Mouse (Mus musculus) gastrocnemius, adult 2 months (tissue): ENCODE data around the gene Rgl1. TPM values are rescaled to one million over a fixed set of nuclear protein-coding genes. Genes with fewer than 3 reads are reported as not detected.
A peak's percentile ranks its signal among the peaks of the same experiment; 100 is the strongest.
"Not testable (repeated sequence)": the region's sequence is repeated elsewhere in the genome, so short reads cannot be mapped to it uniquely, and the experiment has no call there.

Experiments
- DNase-seq: peaks from one replicate; pipeline ENCODE4 v3.0.0; 2022
- H3K27ac ChIP-seq: fragments of 200-600 bp; 2 replicates; pipeline ENCODE4 v1.8.1; 2022; ENCODE audit warnings: mild to moderate bottlenecking
- H3K4me3 ChIP-seq: fragments of 200-600 bp; 2 replicates; pipeline ENCODE4 v1.8.1; 2022; ENCODE audit warnings: mild to moderate bottlenecking, moderate library complexity
- CTCF ChIP-seq: fragments of 200-600 bp; IDR thresholded peaks from 2 replicates; pipeline ENCODE4 v1.8.1; 2022; ENCODE audit warnings: antibody characterized with exemption, mild to moderate bottlenecking, moderate library complexity
- intact Hi-C: fragments of 180-260 bp; cut with DNase I; formaldehyde crosslinking; loops from one replicate; pipeline ENCODE4 v1.15.1; 2025
- total RNA-seq, 2 experiments: library from RNA; stranded (reverse); gene quantifications; 2 replicates each; pipeline ENCODE4 v1.2.3; 2021

Gene Rgl1
- total RNA-seq, 2 experiments from 2014 or later = 9.7 to 10.2 TPM

DNA sequence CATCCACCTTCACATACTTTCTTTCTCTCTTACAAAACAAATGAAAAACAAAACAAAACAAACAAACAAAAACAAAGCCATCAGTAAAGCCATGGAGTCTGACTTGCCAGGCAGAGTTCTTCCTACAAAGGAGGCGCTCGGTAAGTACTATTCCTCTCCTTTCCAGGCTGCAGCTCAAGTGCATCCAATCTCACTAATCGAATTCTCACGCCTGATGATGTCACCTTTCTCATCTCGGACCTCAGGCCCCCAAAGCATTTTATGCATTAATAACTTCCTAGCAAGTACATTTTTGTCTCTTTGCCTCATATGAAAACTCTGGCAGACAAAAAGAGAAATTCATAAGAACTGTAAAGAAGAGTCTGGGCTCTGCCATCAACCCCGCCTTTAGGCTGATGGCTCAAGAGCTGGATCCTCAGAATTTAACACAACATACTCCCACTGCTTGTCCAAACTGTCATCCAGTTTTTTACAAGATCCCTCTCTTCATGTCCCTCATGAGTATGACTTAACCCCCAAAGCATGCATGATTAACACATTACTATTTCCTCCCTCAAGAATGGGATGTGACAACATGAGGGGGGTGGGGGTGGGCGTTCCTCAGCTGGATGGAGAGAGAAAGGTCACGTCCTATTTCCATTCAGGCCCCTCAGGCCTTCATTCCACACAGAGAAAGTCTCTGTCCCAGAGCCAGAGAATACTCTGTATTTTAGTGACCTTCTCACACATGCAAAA, 96.5 kb downstream of the Rgl1 start:
- TF ChIP-seq CTCF = no peak

DNA sequence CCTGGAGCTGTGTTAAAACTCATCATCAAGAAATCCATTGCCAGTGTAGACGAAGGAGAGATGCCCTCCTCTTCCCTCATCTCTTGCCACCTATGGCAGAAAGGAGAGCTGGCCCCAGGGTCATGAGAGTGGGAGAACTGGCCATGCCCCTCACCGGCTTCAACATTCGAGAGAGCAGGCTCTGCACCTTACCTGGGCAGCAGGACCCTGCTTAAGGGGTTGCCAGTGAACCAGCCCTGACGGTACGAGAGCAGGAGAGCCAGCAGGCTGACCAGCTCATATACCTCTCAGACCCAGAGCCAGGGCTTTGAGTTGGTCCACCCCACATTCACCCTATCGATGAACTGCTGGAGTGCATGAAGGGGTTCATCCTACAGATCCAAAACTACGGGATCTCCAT, 105.7 kb downstream of the Rgl1 start:
- intact Hi-C loops = no loop called here
- no peak for TF ChIP-seq CTCF
- Histone ChIP-seq H3K4me3 (no peak overlapping the region), H3K27ac (no peak overlapping the region)
- no peak for DNase-seq

More for the DNA sequence above, 96.5 kb downstream of the Rgl1 start:
- Histone ChIP-seq H3K4me3 (no peak overlapping the region), H3K27ac (peak overlapping the region; percentile 66)
- no peak for DNase-seq
- intact Hi-C loops = no loop called here

DNA sequence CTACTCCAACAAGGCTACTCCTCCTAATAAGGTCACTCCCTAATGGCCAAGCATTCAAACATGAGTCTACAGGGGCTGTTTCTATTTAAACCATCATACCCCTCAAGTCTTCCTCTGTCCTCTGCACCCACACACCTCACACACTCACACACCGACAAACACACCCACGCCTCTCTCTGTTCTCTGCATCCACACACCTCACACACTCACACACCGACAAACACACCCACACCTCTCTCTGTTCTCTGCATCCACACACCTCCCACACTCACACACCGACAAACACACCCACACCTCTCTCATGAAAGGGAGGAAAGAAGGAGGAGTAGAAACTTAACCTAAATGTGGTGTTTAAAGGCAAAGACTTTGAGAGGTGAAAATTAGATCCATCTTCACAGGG, 106.2 kb downstream of the Rgl1 start:
- Histone ChIP-seq H3K27ac (no peak overlapping the region), H3K4me3 (no peak overlapping the region)
- no peak for DNase-seq
- intact Hi-C loops = no loop called here
- TF ChIP-seq CTCF = no peak

DNA sequence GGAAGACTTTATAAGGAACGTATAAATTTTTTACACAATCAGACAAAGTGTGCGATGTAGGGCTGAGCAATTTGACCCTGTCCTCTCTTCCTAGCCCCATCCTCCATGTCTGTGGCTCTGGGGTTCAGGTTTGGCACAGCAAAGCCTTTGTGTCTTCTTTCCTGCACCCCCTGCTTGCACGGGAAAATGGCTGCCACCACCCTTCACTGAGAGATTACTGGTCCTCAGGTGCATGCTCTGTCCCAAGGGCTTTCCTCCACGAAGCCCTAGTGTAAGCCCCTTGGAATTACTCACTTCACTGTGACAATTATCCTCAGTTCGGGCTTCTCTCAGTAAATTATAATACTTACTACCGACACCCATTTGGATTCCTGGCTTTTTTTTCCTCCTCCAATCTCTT, 109.5 kb downstream of the Rgl1 start:
- DNase-seq = no peak
- intact Hi-C loops = no loop called here
- TF ChIP-seq CTCF = no peak
- no peak overlapping the region for H3K4me3 ChIP-seq
- H3K27ac ChIP-seq = no peak overlapping the region

DNA sequence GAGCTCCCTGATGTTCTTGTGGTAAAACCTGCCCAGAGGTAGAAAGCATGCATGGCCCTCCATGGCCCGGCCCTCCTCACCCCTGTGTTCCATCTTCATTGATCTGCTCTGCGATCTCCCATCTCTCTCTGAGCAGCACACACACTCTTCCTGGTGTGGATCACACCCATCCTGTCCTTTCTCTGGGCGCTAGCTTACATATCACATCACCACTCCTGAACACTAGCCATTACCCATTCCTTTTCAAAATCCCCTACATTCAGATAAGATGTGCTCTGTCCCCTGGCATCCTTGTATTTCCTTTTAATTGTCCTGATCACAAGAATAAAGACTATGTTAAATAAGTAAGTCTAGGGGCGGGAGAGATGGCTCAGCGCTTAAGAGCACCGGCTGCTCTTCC, 111.3 kb downstream of the Rgl1 start:
- no peak overlapping the region for H3K4me3 ChIP-seq
- DNase-seq = no peak
- no peak for TF ChIP-seq CTCF
- intact Hi-C loops = no loop called here
- H3K27ac ChIP-seq = no peak overlapping the region

DNA sequence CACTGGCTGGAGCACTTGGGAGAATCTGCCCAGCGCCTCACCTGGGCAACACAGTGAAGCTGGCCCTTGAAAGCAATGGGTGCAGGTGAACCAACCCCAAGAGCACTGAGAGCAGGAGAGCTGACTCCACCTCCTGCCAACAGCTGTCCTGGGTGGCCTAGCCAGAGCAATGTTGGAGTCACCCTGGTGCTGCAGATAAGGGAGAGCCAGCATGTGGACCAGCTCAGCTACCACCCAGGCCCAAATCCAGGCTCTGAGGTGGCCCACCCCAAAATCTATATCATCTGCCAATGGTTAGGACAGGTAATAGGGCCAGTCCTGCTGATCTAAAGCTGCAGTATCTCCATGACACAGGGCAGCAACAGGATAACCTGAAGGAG, 114.7 kb downstream of the Rgl1 start:
- intact Hi-C loops = no loop called here
- no peak overlapping the region for H3K4me3 ChIP-seq
- no peak for DNase-seq
- H3K27ac ChIP-seq = no peak overlapping the region
- TF ChIP-seq CTCF = no peak

DNA sequence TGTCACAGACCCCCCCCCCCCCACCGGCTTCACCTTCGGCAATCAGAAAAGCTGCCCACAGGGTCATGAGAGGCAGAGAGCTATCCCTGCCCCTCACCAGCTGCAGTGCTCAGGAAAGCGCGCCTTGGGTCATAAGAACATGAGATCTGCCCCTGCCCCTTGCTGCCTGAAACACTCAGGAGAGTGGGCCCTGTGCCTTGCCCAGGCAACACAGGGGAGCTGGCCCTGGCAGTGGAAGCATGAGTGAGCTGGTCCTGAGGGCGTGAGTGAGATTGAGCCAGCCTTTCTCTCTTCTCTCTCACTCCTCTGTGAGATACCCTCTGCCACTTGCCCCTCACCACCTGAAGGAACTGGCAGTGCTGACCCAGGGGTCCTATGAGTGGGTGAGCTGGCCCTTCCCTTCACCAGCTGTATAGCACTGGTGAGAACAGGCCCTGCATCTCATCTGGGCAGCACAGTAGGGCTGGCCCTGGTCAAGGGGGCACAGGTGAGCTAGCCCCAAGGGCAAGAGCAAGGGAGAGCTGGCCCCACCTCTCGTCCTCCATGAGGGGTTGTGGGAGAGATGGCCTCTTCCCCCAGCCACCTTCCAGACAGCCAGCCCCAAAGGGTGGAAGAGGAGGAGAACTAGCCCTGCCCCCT, 115.2 kb downstream of the Rgl1 start:
- TF ChIP-seq CTCF = no peak
- DNase-seq = no peak
- H3K4me3 ChIP-seq = no peak overlapping the region
- no peak overlapping the region for H3K27ac ChIP-seq
- intact Hi-C loops = no loop called here

DNA sequence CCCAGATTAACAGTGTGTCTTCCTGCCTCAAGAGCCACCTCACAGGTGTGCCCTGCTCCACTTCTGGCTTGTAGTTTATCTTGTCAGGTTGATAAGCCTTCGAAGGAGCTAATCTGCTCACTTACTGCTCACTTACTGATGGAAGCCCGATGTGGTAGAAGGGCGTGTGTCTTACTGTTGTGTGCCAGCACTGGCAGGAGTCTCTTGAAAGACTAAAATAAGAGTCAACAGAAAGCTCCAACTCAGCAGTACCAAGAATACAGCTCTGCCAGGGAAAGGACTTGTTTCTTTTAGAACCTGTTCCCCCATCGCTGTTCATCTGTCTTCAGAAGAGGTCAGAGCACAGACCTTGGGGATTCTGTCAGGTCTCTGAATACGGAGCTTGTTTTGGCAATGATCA, 118.1 kb downstream of the Rgl1 start:
- H3K4me3 ChIP-seq = no peak overlapping the region
- H3K27ac ChIP-seq = no peak overlapping the region
- DNase-seq = peak; percentile 56
- TF ChIP-seq CTCF = no peak
- intact Hi-C loops = no loop called here

DNA sequence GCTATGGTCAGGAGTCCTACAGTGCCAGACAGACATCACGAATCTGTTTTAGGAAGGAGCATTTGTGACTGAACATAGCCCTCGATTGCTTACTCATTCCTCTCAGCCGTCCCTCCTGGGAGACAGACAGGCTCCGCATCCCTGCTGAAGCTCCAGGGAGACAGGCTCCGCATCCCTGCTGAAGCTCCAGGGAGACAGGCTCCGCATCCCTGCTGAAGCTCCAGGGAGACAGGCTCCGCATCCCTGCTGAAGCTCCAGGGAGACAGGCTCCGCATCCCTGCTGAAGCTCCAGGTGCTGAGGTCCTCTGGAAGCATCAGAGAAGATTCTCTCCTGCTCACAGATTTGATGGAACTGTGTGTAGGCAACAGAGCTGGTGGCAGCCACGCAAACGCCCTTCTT, 123.9 kb downstream of the Rgl1 start:
- intact Hi-C loops, DNase-seq: not testable (repeated sequence)

DNA sequence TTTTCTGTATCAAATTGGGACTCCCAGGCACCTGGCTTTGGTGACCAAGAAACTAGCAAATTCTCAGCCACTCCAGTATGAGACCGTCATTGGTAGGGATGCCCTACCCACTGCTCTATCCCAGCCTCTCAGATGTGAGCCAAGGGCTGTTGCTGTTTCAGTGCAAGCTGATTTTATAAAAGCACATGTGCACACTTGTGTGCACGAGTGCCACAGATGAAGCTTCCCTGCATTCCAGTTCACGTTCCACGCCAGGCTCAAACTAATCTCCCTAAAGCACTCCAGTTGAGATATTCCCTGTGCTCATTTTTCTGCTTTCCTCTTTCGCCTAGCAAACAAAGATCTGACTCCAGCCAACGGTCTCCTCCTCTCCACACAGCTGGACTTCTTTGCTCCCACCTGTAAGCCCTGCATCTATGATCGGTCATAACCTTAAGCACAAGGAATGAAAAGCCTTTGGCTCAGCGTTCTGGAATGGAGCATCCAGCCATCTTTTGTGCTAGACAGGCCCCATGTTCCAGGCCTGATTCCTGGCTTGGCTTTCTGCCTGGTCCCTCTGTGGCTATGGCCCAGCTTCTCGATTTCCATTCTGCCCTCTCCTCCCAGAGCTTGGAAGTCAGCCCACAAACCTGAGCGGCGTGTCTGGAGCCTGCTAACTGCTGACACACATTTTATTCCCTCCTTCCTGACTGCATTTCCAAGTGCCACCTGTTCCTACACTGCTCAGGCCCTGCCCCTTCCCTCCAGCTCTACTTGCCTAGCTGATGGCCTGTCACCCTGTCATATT, 125.8 kb downstream of the Rgl1 start:
- Histone ChIP-seq H3K27ac (peak overlapping the region; percentile 61), H3K4me3 (no peak overlapping the region)
- TF ChIP-seq CTCF = no peak
- DNase-seq = peak; percentile 92
- intact Hi-C loops = no loop called here

More for the DNA sequence above, 123.9 kb downstream of the Rgl1 start:
- not testable (repeated sequence) for H3K4me3 ChIP-seq, H3K27ac ChIP-seq

DNA sequence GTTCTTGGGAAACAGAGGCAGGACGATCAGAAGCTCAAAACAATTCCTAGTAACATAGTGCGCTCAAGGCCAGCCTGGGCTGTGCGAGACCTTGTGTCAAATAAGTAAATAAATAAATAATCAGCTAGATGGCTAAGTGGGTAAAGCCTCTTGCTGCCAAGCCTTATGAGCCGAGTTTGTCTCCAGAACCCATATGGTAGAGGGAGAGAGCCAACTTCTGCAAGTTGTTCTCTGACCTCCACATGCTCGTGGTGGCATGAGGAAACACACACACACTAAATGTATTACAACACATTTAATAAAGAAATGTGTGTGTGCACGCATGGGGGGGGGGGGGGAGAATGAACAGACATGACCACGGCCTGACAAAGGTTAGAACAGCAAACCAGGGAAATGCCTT, 126.8 kb downstream of the Rgl1 start:
- Histone ChIP-seq H3K27ac (no peak overlapping the region), H3K4me3 (no peak overlapping the region)
- intact Hi-C loops = no loop called here
- no peak for DNase-seq
- TF ChIP-seq CTCF = no peak

DNA sequence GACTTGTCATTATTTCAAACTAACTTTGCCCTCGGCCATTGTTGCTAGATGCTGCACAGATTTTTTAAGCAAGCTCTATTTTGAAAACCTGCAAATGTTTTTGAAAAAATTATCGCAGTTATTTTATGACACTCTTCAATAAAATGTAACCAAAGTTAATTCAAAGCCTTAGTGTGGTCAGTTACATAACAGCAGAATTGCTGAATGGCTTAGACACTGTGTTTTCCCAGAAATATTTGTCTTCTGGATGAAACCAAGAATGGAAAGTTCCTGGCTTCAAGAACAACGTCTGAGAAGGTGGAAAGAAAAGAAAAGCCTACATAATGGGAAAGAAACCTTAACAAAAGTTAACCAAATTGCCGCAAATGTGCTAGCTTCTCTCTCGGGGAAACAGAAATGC, 131.5 kb downstream of the Rgl1 start:
- intact Hi-C loops = no loop called here
- no peak for TF ChIP-seq CTCF
- DNase-seq = no peak
- Histone ChIP-seq H3K27ac (peak overlapping the region; percentile 57), H3K4me3 (no peak overlapping the region)

DNA sequence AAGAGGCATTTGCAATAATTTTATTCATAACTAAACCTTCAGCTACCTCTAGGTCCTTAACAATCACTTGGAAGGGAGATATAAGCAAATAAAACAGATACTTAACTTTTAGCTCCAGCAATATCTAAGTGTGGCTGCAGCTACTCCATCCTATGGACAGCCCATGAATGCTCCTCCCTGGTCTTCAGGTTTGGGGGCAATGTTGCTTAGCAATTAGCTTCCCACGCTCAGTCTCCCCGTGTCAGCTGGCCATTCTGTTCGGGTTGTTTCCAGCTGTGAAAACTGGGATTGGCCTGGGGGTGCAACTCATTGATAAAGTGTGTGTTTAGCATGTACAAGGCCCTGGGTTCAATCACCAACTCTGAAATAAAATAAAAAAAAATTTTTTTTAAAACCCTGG, 136.4 kb downstream of the Rgl1 start:
- intact Hi-C loops = no loop called here
- no peak overlapping the region for H3K4me3 ChIP-seq
- H3K27ac ChIP-seq = no peak overlapping the region
- no peak for TF ChIP-seq CTCF
- no peak for DNase-seq
